Mouse (Mus musculus): ENCODE results near the gene Pik3r2. TPM values are rescaled to one million over a fixed set of nuclear protein-coding genes. Genes with fewer than 3 reads are reported as not detected.

The Pik3r2 gene
- total RNA-seq, 1 experiment from 2014 or later = 62.1 TPM

DNA sequence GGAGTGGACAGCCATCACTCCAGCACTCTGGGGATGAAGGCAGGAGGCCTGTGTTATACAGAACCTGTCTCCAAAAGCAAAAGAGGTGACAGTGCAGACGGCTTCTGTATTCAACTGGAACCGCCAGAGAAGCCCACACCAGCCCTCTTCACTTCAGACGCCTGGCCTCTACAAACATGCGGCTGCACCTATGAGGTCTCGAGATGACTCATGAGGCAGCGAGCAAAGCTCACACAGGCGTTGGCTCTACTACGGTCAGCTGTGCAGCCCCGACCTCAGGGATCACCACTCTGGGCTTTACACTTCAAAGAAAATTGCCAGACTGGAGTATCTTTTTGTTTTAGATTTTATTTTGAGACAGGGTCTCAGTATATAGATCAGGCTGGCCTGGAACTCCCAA is 3.6 kb downstream of the Pik3r2 start:
- DNase-seq = no peak

GRCm38 (mm10) chr8:70772075-70772474 is 4.4 kb downstream of the Pik3r2 start:
- DNase-seq = no peak

DNA sequence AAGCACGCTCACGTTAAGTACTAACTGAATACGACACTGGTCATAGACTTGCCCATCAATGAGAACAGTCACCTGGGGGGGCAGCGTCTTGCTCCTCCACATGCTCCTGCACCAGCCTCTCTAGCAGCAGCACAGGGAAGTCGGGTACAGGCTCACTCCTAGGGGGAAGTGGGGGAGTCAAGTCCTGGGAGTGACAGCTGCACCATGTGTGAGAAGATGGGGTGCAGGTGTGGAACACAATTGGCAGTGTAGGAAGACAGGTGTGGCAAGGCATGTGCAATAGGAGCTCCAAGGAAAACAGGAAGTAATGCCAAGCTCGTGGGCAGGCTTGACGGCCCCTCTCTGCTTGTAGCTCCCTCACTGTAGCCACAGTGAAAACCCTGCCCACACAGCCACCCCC is 5.3 kb downstream of the Pik3r2 start:
- DNase-seq = no peak

DNA sequence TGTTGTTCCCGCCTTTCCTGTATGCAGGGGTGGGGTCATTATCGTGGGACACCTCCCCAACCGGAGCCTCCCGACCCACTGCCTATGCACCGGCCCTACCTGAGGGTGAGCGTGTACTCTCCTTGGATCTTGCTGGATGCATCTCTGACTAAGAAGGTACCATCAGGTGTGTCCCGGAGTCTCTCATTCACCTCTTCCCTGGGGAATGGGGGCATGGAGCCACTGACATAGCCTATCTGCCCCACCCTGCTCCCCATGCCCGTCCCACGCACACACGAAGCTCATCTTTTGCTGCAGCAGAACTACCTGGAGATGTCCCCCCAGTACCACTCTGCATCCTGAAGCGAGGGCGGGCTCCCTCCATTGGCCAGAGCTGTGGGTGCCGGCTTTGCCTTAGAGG is 5.8 kb downstream of the Pik3r2 start:
- no peak for DNase-seq

DNA sequence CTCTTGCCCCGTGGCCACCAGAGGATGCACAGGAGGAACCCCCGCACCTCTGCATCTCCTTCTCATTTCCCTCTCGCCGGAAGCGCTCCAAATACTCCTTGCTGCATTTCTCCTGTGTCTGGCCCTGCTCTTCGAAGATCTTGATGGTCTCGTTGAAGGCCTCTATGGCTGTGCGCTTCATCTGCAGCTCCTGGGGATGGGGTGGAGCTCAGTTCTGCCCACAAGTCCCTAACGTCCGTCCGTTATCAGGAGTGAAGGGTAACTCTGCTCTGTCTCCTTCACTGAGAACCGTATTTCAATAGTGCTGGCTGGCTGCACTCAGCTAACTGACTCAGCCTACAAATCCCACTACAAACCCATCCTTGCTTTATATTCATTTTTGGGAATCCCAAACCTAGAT is 6.7 kb downstream of the Pik3r2 start:
- no peak for DNase-seq

DNA sequence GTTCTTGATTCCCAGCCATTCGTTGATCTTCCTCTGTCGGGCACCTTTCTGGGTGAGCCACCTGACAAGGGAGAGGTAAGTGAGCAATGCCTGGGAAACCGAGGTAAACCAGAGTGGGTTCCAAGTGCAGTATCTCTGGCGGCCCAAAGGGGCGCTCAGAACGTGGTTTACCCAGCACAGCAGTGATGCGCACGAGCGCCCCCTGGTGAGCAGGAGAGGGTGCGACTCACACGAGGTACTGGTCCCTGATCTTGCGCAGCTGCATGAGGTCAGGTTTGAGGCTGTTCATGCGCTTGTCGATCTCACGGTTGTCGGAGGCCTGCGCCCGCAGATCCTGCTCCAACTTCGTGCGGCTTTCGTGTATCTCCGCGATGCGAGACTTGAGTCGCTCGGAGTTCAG is 7.2 kb downstream of the Pik3r2 start:
- DNase-seq = peak; percentile 99

DNA sequence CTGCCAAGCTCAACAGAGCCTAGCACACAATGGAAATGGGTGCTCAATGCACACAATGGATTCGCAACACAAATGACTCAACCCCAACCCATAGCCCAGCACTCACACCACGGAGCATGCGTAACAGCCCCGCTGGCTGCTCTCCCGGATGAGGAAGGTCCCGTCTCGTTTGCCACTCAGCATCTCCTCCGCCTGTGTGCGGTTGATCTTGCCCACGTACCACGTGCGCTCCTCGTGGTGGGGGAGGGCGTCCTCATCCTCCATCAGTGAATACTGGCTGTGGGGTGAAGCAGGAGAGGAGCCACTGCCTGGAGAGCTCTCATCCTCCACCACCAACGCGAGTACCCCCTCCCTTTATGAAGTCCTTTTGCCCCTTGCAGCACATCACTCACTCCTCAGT is 7.6 kb downstream of the Pik3r2 start:
- no peak for DNase-seq

DNA sequence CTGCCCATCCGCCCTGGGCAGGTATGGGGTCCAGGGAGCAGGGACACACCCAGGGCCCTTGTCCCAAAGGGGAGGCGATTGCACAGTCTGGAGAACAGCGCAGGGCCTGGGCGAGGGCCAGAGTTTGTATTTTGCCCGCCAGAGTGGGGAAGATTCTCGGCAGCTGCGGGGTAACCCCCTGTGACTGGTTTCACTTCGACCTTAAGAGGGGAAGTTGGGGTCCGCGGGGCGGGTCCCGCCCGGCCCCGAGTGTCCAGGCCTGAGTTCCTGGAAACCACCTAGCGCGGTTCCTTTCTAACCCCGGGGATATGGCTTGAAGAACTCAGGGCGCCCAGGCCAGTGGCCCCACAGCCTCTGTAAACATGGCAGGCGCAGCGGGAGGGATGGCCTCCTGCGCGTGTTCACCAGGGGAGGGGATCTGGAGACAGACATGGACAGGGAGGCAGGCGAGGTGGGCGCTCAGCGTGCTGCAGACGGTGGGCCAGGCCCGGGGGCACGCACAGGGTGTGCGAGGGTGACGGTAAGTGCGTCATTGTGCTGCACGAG is 8.2 kb downstream of the Pik3r2 start:
- no peak for DNase-seq

DNA sequence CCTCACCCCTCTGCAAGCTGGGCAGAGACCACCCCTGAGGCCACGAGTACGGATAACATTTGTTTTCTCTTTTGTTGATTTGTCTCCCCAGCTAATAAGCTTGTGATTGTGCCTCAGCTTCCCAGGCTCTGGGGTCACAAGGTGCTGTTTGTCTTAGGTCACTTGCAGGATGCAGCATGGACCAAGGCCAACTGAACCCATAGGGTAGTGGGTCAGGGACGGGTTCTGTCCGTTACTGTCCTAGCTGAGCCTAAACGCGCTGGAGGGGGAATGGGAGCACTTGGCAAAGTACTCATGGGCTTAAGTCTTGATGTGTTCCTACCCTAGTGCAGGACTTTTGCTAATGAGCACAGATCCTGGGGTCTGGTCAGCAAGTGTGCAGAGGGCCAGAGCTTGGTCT is 9.0 kb downstream of the Pik3r2 start:
- DNase-seq = no peak

DNA sequence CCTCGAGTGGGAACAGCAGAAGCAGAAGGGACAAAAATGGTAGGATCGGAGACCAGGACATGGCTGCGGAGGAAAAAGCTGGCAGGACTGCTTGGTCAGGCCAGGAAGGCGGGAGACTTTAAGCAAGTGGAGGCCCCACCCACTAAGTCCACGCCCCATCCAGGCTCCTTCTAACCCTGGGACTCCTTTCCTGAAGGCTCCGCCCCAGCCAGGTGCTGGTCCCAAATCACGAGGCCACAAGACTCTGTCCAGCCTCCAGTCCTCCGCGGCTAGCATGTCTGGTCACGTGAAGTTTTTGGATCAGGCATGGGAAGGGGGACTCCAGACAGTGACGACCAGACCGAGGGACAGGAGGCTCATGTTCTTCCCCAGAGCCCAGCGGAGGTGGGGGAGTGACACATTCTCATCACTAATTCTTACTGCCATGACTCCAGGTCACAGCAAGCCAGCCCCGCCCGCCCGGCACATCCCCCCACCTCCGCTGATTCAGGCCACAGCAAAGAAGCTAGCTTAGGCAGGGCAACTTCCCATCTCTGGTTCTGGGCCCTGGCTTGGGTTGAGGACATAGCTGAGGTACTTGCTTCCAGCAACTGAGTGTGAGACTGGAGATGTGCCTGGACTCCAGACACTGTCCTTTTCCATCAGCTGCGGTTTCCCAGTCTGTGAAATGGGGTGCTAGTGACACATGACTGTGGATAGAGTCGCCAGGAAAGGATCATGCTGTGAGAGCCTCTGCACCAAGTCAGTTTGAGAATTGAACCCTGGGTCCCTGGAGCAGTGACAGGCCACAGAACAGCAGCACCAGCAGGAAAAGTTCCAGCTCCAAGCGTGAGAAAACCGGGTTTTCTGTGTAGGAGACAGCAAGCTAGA is 9.7 kb downstream of the Pik3r2 start:
- DNase-seq = peak; percentile 71

GRCm38 (mm10) chr8:70765838-70766570 is 10.5 kb downstream of the Pik3r2 start:
- no peak for DNase-seq

- no peak for DNase-seq
These were observed 11.2 kb downstream of the Pik3r2 start for GRCm38 (mm10) chr8:70765329-70765728.

GRCm38 (mm10) chr8:70764676-70765075 is 11.8 kb downstream of the Pik3r2 start:
- DNase-seq = no peak

- DNase-seq = no peak
These were observed 12.5 kb downstream of the Pik3r2 start for GRCm38 (mm10) chr8:70764026-70764425.

GRCm38 (mm10) chr8:70763354-70763753 is 13.2 kb downstream of the Pik3r2 start:
- DNase-seq = peak; percentile 65

- DNase-seq = no peak
These were observed 14.4 kb downstream of the Pik3r2 start for GRCm38 (mm10) chr8:70762118-70762517.

DNA sequence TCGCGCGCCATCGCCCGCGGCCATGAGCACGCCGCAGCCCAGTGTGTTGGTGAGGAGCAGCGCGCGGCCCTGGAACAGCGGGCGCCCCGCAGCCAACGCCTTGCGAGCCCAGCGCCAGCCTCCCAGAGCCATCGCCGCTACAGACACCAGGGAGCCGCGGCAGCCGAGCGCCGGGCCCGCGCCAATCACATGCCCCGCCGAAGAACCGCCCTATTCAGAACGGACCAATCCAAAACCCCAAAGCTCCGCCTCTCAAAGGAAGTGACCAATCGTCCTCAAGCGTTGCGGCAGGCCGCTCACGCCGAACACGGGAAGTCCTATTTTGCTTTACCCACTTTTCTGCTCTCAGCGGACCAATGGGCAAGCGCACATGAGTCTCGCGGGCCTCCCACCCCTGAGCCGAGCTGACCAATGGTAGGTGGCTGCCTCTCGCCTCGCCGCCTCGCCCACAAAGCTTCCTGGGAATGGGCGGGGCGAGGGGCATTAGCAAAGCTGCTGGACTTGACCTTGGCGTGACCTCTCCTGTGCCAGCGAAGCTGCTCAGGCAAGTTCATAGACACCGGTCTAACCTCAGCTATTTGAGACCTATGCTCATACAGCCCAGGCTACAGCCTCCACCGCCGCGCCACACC is 15.6 kb downstream of the Pik3r2 start, which contains the start of gene Mpv17l2:
Gene Mpv17l2, minus strand, starts transcription at position 172 of the 632 bp plus-strand sequence.
- DNase-seq = peak; percentile 92

- DNase-seq = no peak
These were observed 16.2 kb downstream of the Pik3r2 start for GRCm38 (mm10) chr8:70760350-70760749.

GRCm38 (mm10) chr8:70758616-70759561 is 17.6 kb downstream of the Pik3r2 start:
- DNase-seq = peak; percentile 75

- DNase-seq = no peak
These were observed 18.3 kb downstream of the Pik3r2 start for GRCm38 (mm10) chr8:70758308-70758615.

- no peak for DNase-seq
These were observed 18.8 kb downstream of the Pik3r2 start for GRCm38 (mm10) chr8:70757523-70758307.

All from adrenal gland, postnatal 25 days (tissue).